Mouse (Mus musculus) spleen, adult 2 months (tissue): ENCODE results near the gene Gtpbp1.

ENCODE experiments used
- CTCF ChIP-seq: fragments of 200-500 bp; IDR thresholded peaks from 2 replicates; pipeline ENCODE4 v1.5.1; 2011; ENCODE audit warnings: mild to moderate bottlenecking, inconsistent platforms; ENCODE audit not compliant: insufficient read depth, insufficient read length, insufficient replicate concordance; ENCODE audit errors: extremely low read depth
- POLR2A ChIP-seq: fragments of 200-500 bp; IDR thresholded peaks from 2 replicates; pipeline ENCODE4 v1.6.1; 2011; ENCODE audit warnings: low read depth, low read length, inconsistent platforms

DNA sequence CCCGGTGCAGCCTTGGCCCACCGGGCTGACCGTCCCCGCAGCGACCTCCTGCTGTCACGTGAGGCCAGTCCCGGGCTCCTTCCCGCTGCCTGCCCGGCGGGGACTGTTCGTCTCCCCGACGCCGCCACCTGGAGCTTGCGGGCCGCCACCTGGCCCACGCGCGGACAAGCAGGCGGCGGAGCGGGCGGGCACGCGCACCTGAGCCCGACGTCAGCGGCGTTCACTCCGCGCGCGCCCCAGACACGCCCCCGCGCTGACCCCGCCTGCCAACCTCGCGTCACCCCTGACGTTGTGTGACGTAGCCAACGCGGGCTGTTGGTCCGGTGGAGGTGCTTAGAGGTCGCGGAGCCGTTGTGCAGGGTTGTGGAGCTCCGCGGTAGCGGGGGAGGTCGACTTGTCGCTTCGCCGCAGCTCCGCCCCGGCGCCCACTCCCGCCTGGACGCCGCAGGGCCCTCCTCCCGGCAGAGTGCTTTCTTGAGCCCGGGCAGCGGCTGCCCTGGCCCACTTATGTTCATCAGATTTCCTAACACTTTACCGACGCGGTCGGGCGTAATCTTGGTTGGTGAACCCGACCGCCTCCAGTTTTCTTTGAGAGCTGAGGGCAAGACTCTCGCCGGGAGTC is 2.9 kb upstream of the Gtpbp1 start, which contains the start of gene Josd1:
- peak; percentile 67 for TF ChIP-seq POLR2A
- TF ChIP-seq CTCF, result no peak
